Mouse (Mus musculus) MEL (cell line): Measurements from ENCODE around the gene Isoc2a. TPM values are rescaled to one million over a fixed set of nuclear protein-coding genes. Genes with fewer than 3 reads are reported as not detected.

ENCODE experiments used
- DNase-seq: peaks from one replicate; pipeline ENCODE4 v3.0.0; 2011; ENCODE audit warnings: low read depth, low spot score
- H3K27ac ChIP-seq: 2 replicates; pipeline ENCODE4 v1.5.1; 2012; ENCODE audit warnings: low read depth, mild to moderate bottlenecking, control low read depth, low read length, moderate library complexity; ENCODE audit not compliant: control insufficient read depth
- H3K27me3 ChIP-seq, 2 experiments: fragments of 150-350 bp in 1 of 2; sonication (generic) in 1 of 2; 2 replicates each; pipeline ENCODE4 v1.6.1; 2012; ENCODE audit warnings: low read length in 2 of 2, mild to moderate bottlenecking in 2 of 2, improper control_type of control experiment in 1 of 2, moderate library complexity in 1 of 2; ENCODE audit not compliant: insufficient read depth in 2 of 2, control insufficient read depth in 1 of 2
- H3K36me3 ChIP-seq, 2 experiments: 2 replicates each; pipeline ENCODE4 v1.6.1; 2012 to 2014; ENCODE audit warnings: low read length in 2 of 2, improper control_type of control experiment in 1 of 2, inconsistent platforms in 1 of 2, mild to moderate bottlenecking in 1 of 2; ENCODE audit not compliant: insufficient read depth in 2 of 2, control insufficient read depth in 1 of 2
- H3K4me1 ChIP-seq, 2 experiments: fragments of 150-350 bp in 1 of 2; sonication (generic) in 1 of 2; 2 replicates each; pipeline ENCODE4 v1.6.1; 2012; ENCODE audit warnings: low read length in 2 of 2, improper control_type of control experiment in 1 of 2, mild to moderate bottlenecking in 1 of 2; ENCODE audit not compliant: insufficient read depth in 2 of 2, control insufficient read depth in 1 of 2
- H3K4me3 ChIP-seq, 2 experiments: fragments of 150-350 bp in 1 of 2; sonication (generic) in 1 of 2; 2 replicates each; pipeline ENCODE4 v1.5.1; 2012; ENCODE audit warnings: low read depth in 2 of 2, low read length in 2 of 2, mild to moderate bottlenecking in 2 of 2, moderate library complexity in 2 of 2, control low read depth in 1 of 2, improper control_type of control experiment in 1 of 2; ENCODE audit not compliant: control insufficient read depth in 1 of 2, insufficient read depth in 1 of 2
- H3K79me2 ChIP-seq: 2 replicates; pipeline ENCODE4 v1.6.1; 2012; ENCODE audit warnings: mild to moderate bottlenecking, low read length, moderate library complexity; ENCODE audit not compliant: control insufficient read depth, poor library complexity, insufficient read depth
- H3K9ac ChIP-seq: 2 replicates; pipeline ENCODE4 v1.6.1; 2012; ENCODE audit warnings: low read depth, mild to moderate bottlenecking, control low read depth, low read length, moderate library complexity; ENCODE audit not compliant: control insufficient read depth, poor library complexity, severe bottlenecking
- H3K9me3 ChIP-seq: fragments of 150-350 bp; sonication (generic); replicated peaks from 2 replicates; pipeline ENCODE4 v1.6.1; 2012; ENCODE audit warnings: mild to moderate bottlenecking, low read length, improper control_type of control experiment, moderate library complexity; ENCODE audit not compliant: insufficient read depth
- BHLHE40 ChIP-seq: IDR thresholded peaks from 2 replicates; pipeline ENCODE4 v1.6.1; 2012; ENCODE audit warnings: low read depth, mild to moderate bottlenecking, inconsistent platforms, low read length, improper control_type of control experiment, borderline replicate concordance
- CHD1 ChIP-seq: IDR thresholded peaks from 2 replicates; pipeline ENCODE4 v1.6.1; 2012; ENCODE audit warnings: low read depth, mild to moderate bottlenecking, inconsistent platforms, low read length, improper control_type of control experiment
- CHD2 ChIP-seq: IDR thresholded peaks from 2 replicates; pipeline ENCODE4 v1.6.1; 2011; ENCODE audit warnings: low read length, improper control_type of control experiment
- CTCF ChIP-seq, 3 experiments: IDR thresholded peaks in 2 of 3; conservative IDR thresholded peaks in 1 of 3; 2 replicates each; pipeline ENCODE4 v1.5.1; 2011 to 2012; ENCODE audit warnings: low read length in 3 of 3, low read depth in 2 of 3, mild to moderate bottlenecking in 2 of 3, improper control_type of control experiment in 1 of 3, inconsistent platforms in 1 of 3, mixed read lengths in 1 of 3, moderate library complexity in 1 of 3; ENCODE audit not compliant: control insufficient read depth in 1 of 3, insufficient read depth in 1 of 3, poor library complexity in 1 of 3, severe bottlenecking in 1 of 3
- ELF1 ChIP-seq: IDR thresholded peaks from 2 replicates; pipeline ENCODE4 v1.6.1; 2014; ENCODE audit warnings: low read depth, mild to moderate bottlenecking, inconsistent platforms, low read length, improper control_type of control experiment, moderate library complexity
- EP300 ChIP-seq, 2 experiments: IDR thresholded peaks; 2 replicates each; pipeline ENCODE4 v1.6.1; 2011; ENCODE audit warnings: improper control_type of control experiment in 2 of 2, low read length in 2 of 2, low read depth in 1 of 2, mild to moderate bottlenecking in 1 of 2
- ETS1 ChIP-seq: IDR thresholded peaks from 2 replicates; pipeline ENCODE4 v1.6.1; 2012; ENCODE audit warnings: low read depth, mild to moderate bottlenecking, inconsistent platforms, low read length, improper control_type of control experiment, moderate library complexity
- GATA1 ChIP-seq: IDR thresholded peaks from 2 replicates; pipeline ENCODE4 v1.6.1; 2011; ENCODE audit warnings: low read depth, low read length, improper control_type of control experiment
- JUND ChIP-seq: IDR thresholded peaks from 2 replicates; pipeline ENCODE4 v1.6.1; 2011; ENCODE audit warnings: low read depth, mild to moderate bottlenecking, improper control_type of control experiment, low read length
- KAT2A ChIP-seq: conservative IDR thresholded peaks from 2 replicates; pipeline ENCODE4 v1.6.1; 2012; ENCODE audit warnings: low read depth, low read length, improper control_type of control experiment, inconsistent platforms
- MEF2A ChIP-seq: IDR thresholded peaks from 2 replicates; pipeline ENCODE4 v1.6.1; 2014; ENCODE audit warnings: low read depth, mild to moderate bottlenecking, inconsistent platforms, low read length, improper control_type of control experiment; ENCODE audit not compliant: poor library complexity, insufficient replicate concordance, severe bottlenecking; ENCODE audit errors: extremely low read depth
- MXI1 ChIP-seq: IDR thresholded peaks from 2 replicates; pipeline ENCODE4 v1.6.1; 2011; ENCODE audit warnings: mild to moderate bottlenecking, low read depth, low read length, improper control_type of control experiment
- MYB ChIP-seq: IDR thresholded peaks from 2 replicates; pipeline ENCODE4 v1.6.1; 2011; ENCODE audit warnings: mild to moderate bottlenecking, low read depth, low read length, improper control_type of control experiment
- MYC ChIP-seq: IDR thresholded peaks from 2 replicates; pipeline ENCODE4 v1.6.1; 2011; ENCODE audit warnings: low read depth, mild to moderate bottlenecking, low read length, improper control_type of control experiment, moderate library complexity
- NELFE ChIP-seq: IDR thresholded peaks from 2 replicates; pipeline ENCODE4 v1.6.1; 2011; ENCODE audit warnings: low read depth, low read length, improper control_type of control experiment
- NRF1 ChIP-seq: IDR thresholded peaks from 2 replicates; pipeline ENCODE4 v1.6.1; 2014; ENCODE audit warnings: low read depth, mild to moderate bottlenecking, inconsistent platforms, low read length, improper control_type of control experiment, moderate library complexity; ENCODE audit not compliant: poor library complexity, insufficient read depth, severe bottlenecking
- POLR2AphosphoS2 ChIP-seq: IDR thresholded peaks from 2 replicates; pipeline ENCODE4 v1.6.1; 2011; ENCODE audit warnings: low read length, improper control_type of control experiment
- SMC3 ChIP-seq: IDR thresholded peaks from 2 replicates; pipeline ENCODE4 v1.6.1; 2011; ENCODE audit warnings: low read depth, low read length, improper control_type of control experiment
- TBP ChIP-seq: IDR thresholded peaks from 2 replicates; pipeline ENCODE4 v1.8.0; 2011; ENCODE audit warnings: low read depth, low read length, improper control_type of control experiment
- USF1 ChIP-seq: IDR thresholded peaks from 2 replicates; pipeline ENCODE4 v1.6.1; 2014; ENCODE audit warnings: low read depth, mild to moderate bottlenecking, inconsistent platforms, low read length, improper control_type of control experiment, moderate library complexity
- ZNF384 ChIP-seq: IDR thresholded peaks from 2 replicates; pipeline ENCODE4 v1.6.1; 2012; ENCODE audit warnings: low read depth, mild to moderate bottlenecking, inconsistent platforms, low read length, improper control_type of control experiment
- polyA plus RNA-seq, 2 experiments: library from polyadenylated mRNA; stranded (reverse) in 1 of 2; unstranded in 1 of 2; fragments of >175 nt in 1 of 2; fragments of >200 nt in 1 of 2; gene quantifications; 2 replicates each; pipeline versions ENCODE4 v1.2.1 to v1.2.4; 2012; ENCODE audit warnings: low replicate concordance in 2 of 2, low read depth in 1 of 2; ENCODE audit not compliant: insufficient read length in 2 of 2, insufficient read depth in 1 of 2, missing spikeins in 1 of 2
- total RNA-seq: library from RNA; depleted of rRNA; stranded (reverse); fragments of 300-350 nt; gene quantifications from 2 replicates; pipeline ENCODE4 v1.2.3, GENCODE M21; 2012

Gene Isoc2a
- total and polyA plus RNA-seq, 3 experiments, result 11.1 to 20.6 TPM; not detected in 1

DNA sequence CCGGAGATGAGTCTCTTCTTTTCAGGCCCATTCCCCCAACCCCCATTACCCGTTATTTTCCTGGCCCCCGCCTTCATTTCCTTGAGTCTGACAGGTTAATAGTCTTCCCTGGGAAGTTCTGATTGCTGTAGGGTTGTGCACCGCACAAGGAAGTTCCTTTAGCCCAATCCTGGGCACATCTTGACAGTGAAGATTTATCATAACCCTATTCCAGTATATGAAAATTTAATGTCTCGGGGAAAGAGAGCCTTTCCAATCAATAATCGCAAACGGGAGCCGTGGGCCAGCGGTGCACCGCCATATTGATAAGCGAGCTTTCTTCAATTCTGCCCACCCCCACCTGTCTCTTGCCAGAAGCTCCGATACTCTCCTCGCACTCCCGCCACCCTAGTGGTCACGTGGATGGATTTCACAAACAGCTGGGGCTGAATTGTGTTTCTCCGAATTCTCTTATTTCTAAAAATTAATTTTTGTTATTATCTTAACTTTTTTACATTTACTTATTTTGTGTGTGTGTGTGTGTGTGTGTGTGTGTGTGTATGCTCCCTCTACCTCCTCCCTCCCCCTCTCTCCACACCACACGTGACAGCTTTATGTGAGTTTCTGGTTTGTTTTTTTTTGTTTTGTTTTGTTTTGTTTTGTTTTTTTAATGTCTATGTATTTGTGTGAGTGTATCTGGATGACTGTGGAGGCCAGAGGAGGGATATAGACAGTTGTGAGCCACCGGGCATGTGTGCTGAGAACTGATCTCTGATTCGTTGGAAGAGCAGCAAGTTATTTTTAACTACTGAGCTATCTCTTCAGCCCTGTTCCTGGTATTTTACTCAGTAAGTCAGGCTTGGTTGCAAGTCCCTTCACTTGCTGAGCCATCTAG, 22.9 kb downstream of the Isoc2a start:
- Histone ChIP-seq H3K4me1 (no peaks in the 10 kb centered on the region), H3K27me3 (no peaks in the 10 kb centered on the region), H3K4me3 (no peak overlapping the region), H3K27ac (no peak overlapping the region), H3K36me3 (no peaks in the 10 kb centered on the region), H3K9ac (no peak overlapping the region), H3K79me2 (no peaks in the 10 kb centered on the region), H3K9me3 (no peaks in the 10 kb centered on the region)
- DNase-seq, result no peak
- TF ChIP-seq POLR2AphosphoS2 (no peak), SMC3 (no peak), MYC (no peak), BHLHE40 (no peak), NRF1 (no peak), JUND (no peak), GATA1 (no peak), CHD2 (no peak), ELF1 (no peak)
- TF ChIP-seq, all 39 proteins: peak for 0

DNA sequence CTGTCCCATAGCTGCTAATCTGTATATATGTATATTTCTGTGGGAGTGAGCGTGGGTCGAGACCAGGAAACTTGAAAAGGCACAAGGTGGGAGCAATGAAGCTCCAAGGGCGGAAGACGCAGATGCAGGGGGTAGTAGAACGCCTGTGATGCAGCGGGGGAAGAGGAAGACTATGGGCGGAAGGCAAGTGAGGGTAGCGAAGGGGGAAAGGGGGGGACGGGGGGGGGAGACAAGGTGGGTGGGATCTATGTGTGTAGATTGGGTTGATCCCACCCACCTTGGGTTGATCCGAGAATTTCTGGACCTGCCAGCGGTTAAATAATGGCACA, 23.5 kb downstream of the Isoc2a start:
- Histone ChIP-seq H3K27me3 (no peaks in the 10 kb centered on the region), H3K9me3 (no peaks in the 10 kb centered on the region), H3K4me3 (no peak overlapping the region), H3K9ac (no peak overlapping the region), H3K36me3 (no peaks in the 10 kb centered on the region), H3K4me1 (no peaks in the 10 kb centered on the region), H3K27ac (no peak overlapping the region), H3K79me2 (no peaks in the 10 kb centered on the region)
- DNase-seq, result no peak
- no peak for TF ChIP-seq NRF1
- TF ChIP-seq EP300 (IDR thresholded peaks at IDR 0.05; ENCODE audit: low read depth in 1 of 2, low read length in 2 of 2), result no peak
- TF ChIP-seq TBP, result no peak
- TF ChIP-seq BHLHE40, result no peak
- TF ChIP-seq MEF2A, result no peak
- no peak for TF ChIP-seq ELF1
- no peak for TF ChIP-seq USF1
- no peak for TF ChIP-seq KAT2A
- no peak for TF ChIP-seq MYB
- TF ChIP-seq ZNF384, result no peak
- TF ChIP-seq MXI1, result no peak
- no peak for TF ChIP-seq CHD1
- no peak for TF ChIP-seq POLR2AphosphoS2
- no peak for TF ChIP-seq ETS1
- no peak for TF ChIP-seq NELFE
- TF ChIP-seq CTCF (IDR thresholded peaks at IDR 0.05 in 2 of 3, conservative IDR thresholded peaks at IDR 0.05 in 1 of 3; ENCODE audit: control insufficient read depth in 1 of 3, insufficient read depth in 1 of 3, low read depth in 2 of 3, low read length in 3 of 3, poor library complexity in 1 of 3, severe bottlenecking in 1 of 3), result no peak
- TF ChIP-seq GATA1, result no peak
